Mouse (Mus musculus) megakaryocyte, embryonic 14.5 days (primary cell): ENCODE measurements around the gene Man1c1. TPM values are rescaled to one million over a fixed set of nuclear protein-coding genes. Genes with fewer than 3 reads are reported as not detected.
A peak's percentile ranks its signal among the peaks of the same experiment; 100 is the strongest.

Experiments
- H3K27me3 ChIP-seq: replicated peaks from 2 replicates; pipeline ENCODE3; 2012; ENCODE audit warnings: inconsistent platforms
- H3K36me3 ChIP-seq: replicated peaks from 2 replicates; pipeline ENCODE3; 2012; ENCODE audit warnings: low read length, inconsistent platforms, mixed read lengths
- H3K4me1 ChIP-seq: 2 replicates; pipeline ENCODE4 v1.6.1; 2012; ENCODE audit warnings: inconsistent platforms
- H3K4me3 ChIP-seq: replicated peaks from 2 replicates; pipeline ENCODE3; 2012; ENCODE audit warnings: moderate library complexity, mild to moderate bottlenecking, inconsistent platforms
- H3K9me3 ChIP-seq: 2 replicates; pipeline ENCODE4 v1.6.1; 2012; ENCODE audit warnings: inconsistent platforms
- FLI1 ChIP-seq: IDR thresholded peaks from 2 replicates; pipeline ENCODE4 v1.6.1; 2012; ENCODE audit warnings: low read length, inconsistent platforms, mixed read lengths
- GATA1 ChIP-seq: IDR thresholded peaks from 3 replicates; pipeline ENCODE4 v1.6.1; 2012; ENCODE audit warnings: mixed read lengths, low read length, inconsistent platforms, borderline replicate concordance
- polyA plus RNA-seq: library from polyadenylated mRNA; stranded (reverse); fragments of >175 nt; gene quantifications from 2 replicates; pipeline ENCODE4 v1.2.3, GENCODE M21; 2012; ENCODE audit warnings: low replicate concordance; ENCODE audit not compliant: insufficient read depth

Man1c1 gene
- polyA plus RNA-seq, 1 experiment: 5.9 TPM

DNA sequence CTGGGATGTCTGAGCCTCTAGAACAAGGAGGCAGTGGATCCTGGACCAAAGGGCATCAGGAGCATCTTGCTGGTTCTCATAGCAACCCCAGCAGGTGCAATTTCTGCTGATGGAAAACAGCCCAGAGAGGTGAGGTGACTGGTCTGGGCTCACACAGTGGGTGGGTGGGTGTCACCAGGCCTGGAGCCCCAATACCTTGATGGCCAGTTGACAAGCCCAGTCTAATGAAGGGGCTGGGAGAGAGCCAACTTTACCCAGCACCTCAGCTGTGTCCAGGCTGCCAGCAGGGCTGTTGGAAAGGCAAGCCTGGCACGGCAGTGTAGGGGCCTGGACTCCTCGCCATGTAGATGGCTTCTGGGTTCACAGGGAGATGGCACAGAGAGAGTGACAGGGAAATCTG, 142.1 kb downstream of the Man1c1 start:
- Histone ChIP-seq H3K36me3 (peaks cover 7% of the 10 kb centered on the region), H3K4me3 (no peak overlapping the region), H3K4me1 (no peaks in the 10 kb centered on the region), H3K27me3 (peaks cover 51% of the 10 kb centered on the region), H3K9me3 (peaks cover 23% of the 10 kb centered on the region)
- TF ChIP-seq FLI1 (no peak), GATA1 (no peak)

DNA sequence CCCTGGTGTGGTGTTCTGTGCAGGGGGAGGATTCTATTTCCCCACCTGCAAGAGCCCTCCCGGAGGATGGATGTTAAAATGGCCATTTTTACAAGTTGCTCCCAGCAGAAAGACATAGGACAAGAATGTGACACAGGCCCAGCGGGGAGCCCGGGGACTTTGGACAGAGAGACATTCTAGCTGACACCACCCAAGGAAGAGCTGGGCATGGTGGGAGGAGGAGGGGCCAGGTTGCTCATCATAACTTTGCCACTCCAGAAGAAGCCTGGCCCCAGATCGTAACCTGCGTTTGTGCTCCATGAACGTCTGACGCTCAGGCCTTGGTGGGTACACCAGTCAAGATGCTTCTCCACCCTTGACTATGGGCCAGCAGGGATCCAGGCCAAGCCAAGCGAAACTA, 143.4 kb downstream of the Man1c1 start:
- Histone ChIP-seq H3K9me3 (peaks cover 14% of the 10 kb centered on the region), H3K4me3 (no peak overlapping the region), H3K36me3 (peaks cover 6% of the 10 kb centered on the region), H3K4me1 (no peaks in the 10 kb centered on the region), H3K27me3 (peaks cover 45% of the 10 kb centered on the region)
- TF ChIP-seq FLI1 (no peak), GATA1 (no peak)

DNA sequence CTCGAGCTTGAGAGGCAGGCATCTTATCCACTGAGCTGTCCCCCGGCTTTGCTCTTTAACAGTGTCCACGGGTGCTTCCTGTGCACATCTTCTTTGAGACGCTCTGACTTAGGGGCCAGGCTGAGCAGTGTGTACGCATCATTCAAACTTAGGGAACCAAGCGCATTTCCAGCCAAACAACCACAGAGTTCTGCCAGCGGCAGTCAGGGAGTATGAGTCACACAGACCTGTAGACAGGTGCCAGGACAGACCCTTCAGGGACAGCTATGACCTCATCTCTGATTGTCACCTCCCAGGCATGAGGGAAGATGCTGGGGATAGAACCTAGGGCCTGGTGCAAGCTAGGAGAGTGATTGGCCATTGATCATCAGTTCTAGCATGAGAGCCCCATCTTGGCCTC, 144.9 kb downstream of the Man1c1 start:
- no peak overlapping the region for H3K4me3 ChIP-seq
- TF ChIP-seq GATA1 (no peak), FLI1 (no peak)
- no peaks in the 10 kb centered on the region; the same call in 1 of the 2 replicates for H3K9me3 ChIP-seq

DNA sequence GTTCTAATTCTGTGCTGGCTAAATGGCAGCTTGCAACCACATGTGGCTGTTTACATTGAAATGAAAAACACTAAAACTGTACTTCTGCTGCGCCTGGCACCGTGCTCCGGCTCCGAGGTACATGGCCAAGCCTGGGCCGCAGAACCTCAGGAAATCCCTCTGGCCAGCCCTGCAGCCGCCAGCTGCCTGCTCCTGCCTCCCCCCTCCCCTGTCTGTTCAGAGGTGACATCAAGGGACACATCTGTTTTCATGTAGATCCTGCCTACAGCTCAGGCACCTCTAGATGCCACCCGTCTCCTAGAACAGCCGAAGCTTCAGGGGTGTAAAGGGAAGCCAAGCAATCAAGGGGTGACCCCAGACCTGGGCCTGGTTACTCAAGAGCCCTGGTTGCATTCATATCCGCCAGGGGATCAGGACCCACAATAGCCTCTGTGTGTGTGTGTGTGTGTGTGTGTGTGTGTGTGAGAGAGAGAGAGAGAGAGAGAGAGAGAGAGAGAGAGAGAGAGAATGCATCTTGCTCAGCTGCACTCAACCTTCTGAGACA, 145.4 kb downstream of the Man1c1 start:
- Histone ChIP-seq H3K4me1 (no peaks in the 10 kb centered on the region), H3K4me3 (no peak overlapping the region), H3K36me3 (no peaks in the 10 kb centered on the region), H3K27me3 (peaks cover 36% of the 10 kb centered on the region), H3K9me3 (no peaks in the 10 kb centered on the region)
- TF ChIP-seq GATA1 (no peak), FLI1 (no peak)

More for the DNA sequence above, 144.9 kb downstream of the Man1c1 start:
- Histone ChIP-seq H3K4me1 (no peaks in the 10 kb centered on the region), H3K36me3 (peaks cover 2% of the 10 kb centered on the region), H3K27me3 (peaks cover 40% of the 10 kb centered on the region)

DNA sequence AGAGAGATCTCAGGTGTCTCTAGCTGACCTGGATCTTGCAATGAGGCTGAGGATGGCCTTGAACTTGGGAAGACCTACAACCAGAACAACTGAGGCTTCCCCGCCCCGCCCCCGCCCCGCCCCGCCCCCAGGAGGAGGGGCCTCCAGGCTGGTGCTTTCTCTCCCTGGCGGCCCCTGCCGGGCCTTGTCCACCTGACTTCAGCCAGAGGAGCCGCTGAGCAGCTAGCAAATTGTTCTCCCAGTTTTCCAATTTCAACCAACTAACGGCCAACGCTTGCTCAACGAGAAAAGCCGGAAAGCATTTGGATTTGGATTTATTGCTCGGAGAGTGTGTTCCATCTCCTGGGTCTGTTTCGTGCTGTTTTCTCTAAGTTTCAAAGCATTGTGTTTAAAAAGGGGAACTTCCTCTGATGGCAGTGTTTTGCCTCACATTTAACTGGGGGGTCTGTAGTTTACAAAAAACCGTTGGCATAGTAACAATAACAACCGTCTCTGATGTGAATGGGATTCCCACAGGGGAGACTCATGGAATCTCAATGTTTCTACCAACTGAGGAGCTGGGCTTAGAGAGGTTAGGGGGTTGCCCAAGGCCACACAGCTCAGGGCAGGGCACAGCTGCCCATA, 146.4 kb downstream of the Man1c1 start:
- TF ChIP-seq FLI1: no peak
- Histone ChIP-seq H3K4me1 (no peaks in the 10 kb centered on the region), H3K9me3 (no peaks in the 10 kb centered on the region), H3K4me3 (no peak overlapping the region), H3K27me3 (peaks cover 32% of the 10 kb centered on the region), H3K36me3 (no peaks in the 10 kb centered on the region)

DNA sequence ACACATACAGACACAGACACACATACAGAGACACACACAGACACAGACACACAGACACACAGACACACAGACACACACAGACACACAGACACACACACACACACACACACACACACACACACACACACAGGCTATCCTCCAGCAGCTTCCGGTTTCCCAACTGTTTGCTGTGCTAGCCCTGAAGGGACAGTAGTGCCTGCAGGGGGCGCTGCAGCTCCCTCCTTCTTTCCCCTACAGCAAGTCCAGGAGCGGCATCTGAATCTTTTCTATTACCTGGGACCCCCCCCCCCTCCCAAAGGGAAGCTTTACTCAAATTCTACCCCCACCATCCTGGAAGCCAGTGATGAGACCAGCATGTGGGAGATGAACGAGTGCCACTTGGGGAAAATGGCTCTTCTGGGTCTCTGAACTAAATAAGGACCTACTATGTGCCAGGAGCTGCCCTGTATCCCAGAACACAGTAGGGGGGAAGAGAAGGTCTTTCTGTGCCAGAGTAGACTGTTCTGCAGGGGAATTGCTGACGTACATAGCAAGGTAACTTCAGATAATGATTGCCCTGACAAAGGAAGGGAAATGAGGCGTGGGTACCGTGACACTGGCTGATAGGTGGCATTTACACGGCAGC, 148.0 kb downstream of the Man1c1 start:
- Histone ChIP-seq H3K4me3 (no peak overlapping the region), H3K4me1 (peaks cover 11% of the 10 kb centered on the region), H3K27me3 (peaks cover 30% of the 10 kb centered on the region), H3K9me3 (no peaks in the 10 kb centered on the region), H3K36me3 (no peaks in the 10 kb centered on the region)
- TF ChIP-seq GATA1 (no peak), FLI1 (no peak)

DNA sequence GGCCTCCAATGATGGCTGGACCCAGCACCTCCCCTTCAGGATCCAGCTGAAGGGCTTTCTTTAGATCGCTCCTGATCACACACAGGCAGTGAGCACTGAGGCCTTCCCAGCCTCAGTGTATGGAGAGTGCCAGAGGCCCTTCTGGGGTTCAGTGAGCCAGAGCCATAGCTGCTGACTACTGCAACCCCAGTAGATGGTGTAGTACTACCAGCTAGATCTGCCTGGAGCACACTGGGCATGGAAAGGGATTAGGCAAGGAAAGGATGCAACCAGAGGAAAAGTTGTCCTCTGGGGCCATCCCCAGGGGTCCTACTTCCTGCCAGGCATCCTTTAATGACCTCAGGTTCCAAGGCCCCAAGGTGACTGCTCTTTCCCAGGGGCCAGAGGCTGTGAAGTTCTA, 150.5 kb downstream of the Man1c1 start:
- H3K4me1 ChIP-seq: peaks cover 20% of the 10 kb centered on the region
- no peak overlapping the region for H3K4me3 ChIP-seq
- H3K9me3 ChIP-seq: peaks cover 14% of the 10 kb centered on the region
- peaks cover 21% of the 10 kb centered on the region for H3K36me3 ChIP-seq
- peaks cover 31% of the 10 kb centered on the region for H3K27me3 ChIP-seq
- no peak for TF ChIP-seq GATA1
- no peak for TF ChIP-seq FLI1

DNA sequence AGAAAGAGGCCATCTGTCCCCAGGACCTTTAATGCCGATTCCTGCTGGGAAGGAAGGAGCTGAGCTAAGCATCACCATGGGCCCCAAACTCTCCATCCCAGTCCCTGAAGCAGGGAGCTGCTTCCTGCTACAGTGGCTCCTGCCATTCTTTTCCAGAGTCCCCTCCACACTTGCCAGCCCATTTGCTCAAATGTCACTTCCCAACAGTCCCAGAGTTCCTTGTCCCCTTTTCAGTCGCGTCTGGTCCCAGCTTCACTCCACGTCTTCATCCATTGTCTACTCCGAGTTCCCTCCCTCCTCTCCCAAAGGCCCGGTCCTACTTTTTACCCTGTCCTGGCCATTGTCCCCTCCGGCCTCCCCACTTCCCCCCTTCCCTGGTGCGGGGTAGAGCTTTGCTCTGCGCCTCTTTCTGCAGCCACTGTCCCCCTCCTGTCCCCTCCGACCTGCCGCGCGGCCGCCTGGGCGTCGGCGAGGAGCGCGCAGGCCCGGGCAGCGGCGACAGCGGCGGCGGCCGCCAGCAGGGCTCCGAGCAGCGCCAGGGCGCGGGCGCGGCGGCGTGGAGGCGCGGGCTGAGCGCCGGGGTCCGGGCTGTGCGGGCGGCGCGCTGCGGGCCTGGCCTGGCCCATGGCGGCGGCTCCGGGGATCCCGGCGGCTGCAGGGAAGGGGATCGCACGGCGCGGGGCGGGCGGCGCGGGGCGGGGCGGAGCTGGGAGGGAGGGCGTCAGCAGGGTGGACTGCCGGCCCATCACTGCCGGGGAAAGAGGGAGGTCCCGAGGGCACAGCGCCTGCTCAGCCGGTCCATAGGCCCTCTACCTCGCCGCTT, 152.4 kb downstream of the Man1c1 start, which contains the start of gene Selenon:
Gene Selenon (minus strand): TSS at position 673 of the 823 bp plus-strand sequence.
- Histone ChIP-seq H3K4me1 (peaks cover 36% of the 10 kb centered on the region), H3K36me3 (peaks cover 37% of the 10 kb centered on the region), H3K4me3 (peak within 1 kb of the TSS; percentile 92), H3K9me3 (peaks cover 14% of the 10 kb centered on the region), H3K27me3 (peaks cover 33% of the 10 kb centered on the region)
- TF ChIP-seq FLI1 (no peak), GATA1 (no peak)

DNA sequence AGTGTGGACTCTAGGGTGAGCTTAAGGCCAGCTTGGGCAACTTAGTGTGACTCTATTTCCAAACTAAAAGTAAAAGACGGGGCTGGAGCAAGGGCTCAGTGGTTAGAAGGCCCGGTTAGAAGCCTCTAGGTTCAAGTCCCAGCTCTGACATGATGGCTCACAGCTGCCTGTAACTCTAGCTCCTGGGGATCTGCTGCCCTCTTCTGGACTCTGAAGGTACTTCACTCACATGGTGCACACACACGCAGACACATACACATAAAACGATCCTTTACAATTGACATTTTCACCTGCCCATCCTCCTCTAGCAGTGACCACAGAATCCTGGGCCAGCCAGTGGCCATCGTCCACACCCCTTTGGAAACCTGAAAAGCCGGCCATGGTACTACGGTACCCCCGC, 154.2 kb downstream of the Man1c1 start:
- no peak overlapping the region for H3K4me3 ChIP-seq
- TF ChIP-seq GATA1 (no peak), FLI1 (no peak)
- H3K9me3 ChIP-seq: peaks cover 14% of the 10 kb centered on the region

More for the DNA sequence above, 154.2 kb downstream of the Man1c1 start:
- peaks cover 43% of the 10 kb centered on the region for H3K27me3 ChIP-seq
- peaks cover 36% of the 10 kb centered on the region for H3K4me1 ChIP-seq
- peaks cover 54% of the 10 kb centered on the region for H3K36me3 ChIP-seq
